Mouse (Mus musculus): ENCODE data around the gene Fbxl17. TPM values are rescaled to one million over a fixed set of nuclear protein-coding genes. Genes with fewer than 3 reads are reported as not detected.

The Fbxl17 gene
- total and polyA plus RNA-seq, 3 experiments: 5.0 to 9.7 TPM; not detected in 1

GRCm38 (mm10) chr17:63492665-63493273 is 7.0 kb downstream of the Fbxl17 start:
- Histone ChIP-seq H3K9ac (ENCODE audit: control insufficient read depth, low read depth, low read length, poor library complexity, severe bottlenecking) (no peak overlapping the region), H3K9me3 (replicated peaks; ENCODE audit: insufficient read depth, low read length) (no peaks in the 10 kb centered on the region), H3K27ac (ENCODE audit: control insufficient read depth, low read depth, low read length) (no peak overlapping the region), H3K36me3 (ENCODE audit: control insufficient read depth in 1 of 2, insufficient read depth in 2 of 2, low read length in 2 of 2) (peaks cover 0 to 9% of the 10 kb centered on the region in 2 experiments), H3K4me1 (ENCODE audit: control insufficient read depth in 1 of 2, insufficient read depth in 2 of 2, low read length in 2 of 2) (peaks cover 4 to 8% of the 10 kb centered on the region in 2 experiments), H3K4me3 (ENCODE audit: control insufficient read depth in 1 of 2, insufficient read depth in 1 of 2, low read depth in 2 of 2, low read length in 2 of 2) (no peak overlapping the region), H3K79me2 (ENCODE audit: control insufficient read depth, insufficient read depth, low read length, poor library complexity) (peaks cover 39% of the 10 kb centered on the region), H3K27me3 (ENCODE audit: control insufficient read depth in 1 of 2, insufficient read depth in 2 of 2, low read length in 2 of 2) (no peaks in the 10 kb centered on the region)
- no peak for DNase-seq (ENCODE audit: low read depth, low spot score)
- TF ChIP-seq CHD1 (IDR thresholded peaks at IDR 0.05; ENCODE audit: low read depth, low read length) (no peak), USF1 (IDR thresholded peaks at IDR 0.05; ENCODE audit: low read depth, low read length) (no peak), ZNF384 (IDR thresholded peaks at IDR 0.05; ENCODE audit: low read depth, low read length) (no peak), SIN3A (IDR thresholded peaks at IDR 0.05; ENCODE audit: low read length) (no peak), CHD2 (IDR thresholded peaks at IDR 0.05; ENCODE audit: low read length) (no peak), POLR2AphosphoS2 (IDR thresholded peaks at IDR 0.05; ENCODE audit: low read length) (no peak), UBTF (IDR thresholded peaks at IDR 0.05; ENCODE audit: borderline replicate concordance, insufficient read depth, low read depth, low read length) (no peak), MXI1 (IDR thresholded peaks at IDR 0.05; ENCODE audit: low read depth, low read length) (no peak)

GRCm38 (mm10) chr17:63489525-63489924 is 10.3 kb downstream of the Fbxl17 start:
- no peaks in the 10 kb centered on the region for H3K27me3 ChIP-seq (ENCODE audit: control insufficient read depth in 1 of 2, insufficient read depth in 2 of 2, low read length in 2 of 2)
- no peak overlapping the region for H3K9ac ChIP-seq (ENCODE audit: control insufficient read depth, low read depth, low read length, poor library complexity, severe bottlenecking)
- TF ChIP-seq RAD21 (IDR thresholded peaks at IDR 0.05; ENCODE audit: low read depth, low read length) (no peak), MAZ (IDR thresholded peaks at IDR 0.05; ENCODE audit: low read depth, low read length) (no peak), RCOR1 (IDR thresholded peaks at IDR 0.05; ENCODE audit: low read depth, low read length) (no peak), SMC3 (IDR thresholded peaks at IDR 0.05; ENCODE audit: low read depth, low read length) (no peak), GATA1 (IDR thresholded peaks at IDR 0.05; ENCODE audit: low read depth, low read length) (no peak), MEF2A (IDR thresholded peaks at IDR 0.05; ENCODE audit: extremely low read depth, insufficient replicate concordance, low read depth, low read length, poor library complexity, severe bottlenecking) (no peak), TBP (IDR thresholded peaks at IDR 0.05; ENCODE audit: low read depth, low read length) (no peak), TCF12 (IDR thresholded peaks at IDR 0.05; ENCODE audit: low read depth, low read length) (no peak), MYC (IDR thresholded peaks at IDR 0.05; ENCODE audit: low read depth, low read length) (no peak), CHD1 (IDR thresholded peaks at IDR 0.05; ENCODE audit: low read depth, low read length) (no peak), CHD2 (IDR thresholded peaks at IDR 0.05; ENCODE audit: low read length) (no peak)
- no peak for DNase-seq (ENCODE audit: low read depth, low spot score)
- H3K79me2 ChIP-seq (ENCODE audit: control insufficient read depth, insufficient read depth, low read length, poor library complexity): peaks cover 19% of the 10 kb centered on the region
- no peak overlapping the region for H3K27ac ChIP-seq (ENCODE audit: control insufficient read depth, low read depth, low read length)
- peaks cover 0 to 4% of the 10 kb centered on the region in 2 experiments; a peak in 2 of 4 replicates for H3K4me1 ChIP-seq (ENCODE audit: control insufficient read depth in 1 of 2, insufficient read depth in 2 of 2, low read length in 2 of 2)
- peaks cover 2 to 3% of the 10 kb centered on the region in 2 experiments; a peak in 3 of 4 replicates for H3K36me3 ChIP-seq (ENCODE audit: control insufficient read depth in 1 of 2, insufficient read depth in 2 of 2, low read length in 2 of 2)
- no peaks in the 10 kb centered on the region for H3K9me3 ChIP-seq (replicated peaks; ENCODE audit: insufficient read depth, low read length)
- no peak overlapping the region for H3K4me3 ChIP-seq (ENCODE audit: control insufficient read depth in 1 of 2, insufficient read depth in 1 of 2, low read depth in 2 of 2, low read length in 2 of 2)

All from MEL (cell line).